Mouse (Mus musculus) hindbrain, embryonic 15.5 days (tissue): ENCODE measurements at regions not wholly inside any gene's neighbourhood (a gene's known extent, or its start where the extent isn't known, plus 50 kb on each side); places are given as distances from the start of the nearest gene placed in this dataset.

Experiments
- ATAC-seq: fragments of 200-750 bp; cut with Nextera tagmentation; 2 replicates; pipeline ENCODE4 v1.8.0; 2017; ENCODE audit warnings: low read depth, moderate number of reproducible peaks, moderate TSS enrichment; ENCODE audit not compliant: low FRiP score
- H3K27ac ChIP-seq: fragments of 300-500 bp; sonication (generic); replicated peaks from 2 replicates; pipeline ENCODE4 v1.5.1; 2015; ENCODE audit warnings: mild to moderate bottlenecking, inconsistent platforms
- H3K27me3 ChIP-seq: fragments of 300-500 bp; sonication (generic); 2 replicates; pipeline ENCODE4 v1.6.1; 2015; ENCODE audit warnings: control low read depth, inconsistent platforms
- H3K36me3 ChIP-seq: fragments of 300-500 bp; sonication (generic); 2 replicates; pipeline ENCODE4 v1.6.1; 2015; ENCODE audit warnings: control low read depth, inconsistent platforms
- H3K4me1 ChIP-seq: fragments of 300-500 bp; sonication (generic); replicated peaks from 2 replicates; pipeline ENCODE4 v1.6.1; 2015; ENCODE audit warnings: control low read depth, inconsistent platforms
- H3K4me2 ChIP-seq: fragments of 300-500 bp; sonication (generic); 2 replicates; pipeline ENCODE4 v1.6.1; 2015; ENCODE audit warnings: moderate library complexity, mild to moderate bottlenecking, inconsistent platforms
- H3K4me3 ChIP-seq: fragments of 300-500 bp; sonication (generic); 2 replicates; pipeline ENCODE4 v1.5.1; 2015; ENCODE audit warnings: mild to moderate bottlenecking, inconsistent platforms
- H3K9ac ChIP-seq: fragments of 300-500 bp; sonication (generic); 2 replicates; pipeline ENCODE4 v1.6.1; 2015; ENCODE audit warnings: inconsistent platforms
- H3K9me3 ChIP-seq: fragments of 300-500 bp; sonication (generic); 2 replicates; pipeline ENCODE4 v1.6.1; 2016; ENCODE audit warnings: control low read depth, inconsistent platforms
- WGBS: fragments of 180-500 bp; shearing (Covaris S2); methylation state at CpG from one replicate; pipeline ENCODE4 v1.1.7; 2015; 5-methylcytosine and 5-hydroxymethylcytosine counted together

GRCm38 (mm10) chr15:62490548-62490947 is 1354.4 kb downstream of the Gsdmc2 start:
- Histone ChIP-seq H3K4me3 (no peak overlapping the region), H3K4me1 (no peaks in the 10 kb centered on the region), H3K27ac (no peak overlapping the region), H3K36me3 (no peaks in the 10 kb centered on the region), H3K27me3 (no peaks in the 10 kb centered on the region), H3K4me2 (no peak overlapping the region), H3K9ac (no peak overlapping the region), H3K9me3 (no peaks in the 10 kb centered on the region)
- WGBS = 83% methylated on average over 2 of the region's 2 CpGs
- ATAC-seq = no peak

- Histone ChIP-seq H3K4me2 (no peak overlapping the region), H3K9ac (no peak overlapping the region), H3K4me3 (no peak overlapping the region), H3K27me3 (no peaks in the 10 kb centered on the region), H3K27ac (no peak overlapping the region), H3K4me1 (no peaks in the 10 kb centered on the region), H3K9me3 (no peaks in the 10 kb centered on the region), H3K36me3 (no peaks in the 10 kb centered on the region)
- no peak for ATAC-seq
- WGBS = 88% methylated on average over 6 of the region's 6 CpGs
Measured at GRCm38 (mm10) chr15:62486540-62486939, 1358.4 kb downstream of the Gsdmc2 start.

- no peak overlapping the region for H3K9ac ChIP-seq
- no peak overlapping the region for H3K4me2 ChIP-seq
- H3K4me1 ChIP-seq = no peaks in the 10 kb centered on the region
- 84% methylated on average over 3 of the region's 3 CpGs for WGBS
- no peak for ATAC-seq
- no peaks in the 10 kb centered on the region for H3K9me3 ChIP-seq
- H3K36me3 ChIP-seq = no peaks in the 10 kb centered on the region
- no peaks in the 10 kb centered on the region for H3K27me3 ChIP-seq
- no peak overlapping the region for H3K4me3 ChIP-seq
- H3K27ac ChIP-seq = no peak overlapping the region
Measured at GRCm38 (mm10) chr15:62484350-62484749, 1360.6 kb downstream of the Gsdmc2 start.

- Histone ChIP-seq H3K4me2 (no peak overlapping the region), H3K4me1 (no peaks in the 10 kb centered on the region), H3K36me3 (no peaks in the 10 kb centered on the region), H3K27me3 (no peaks in the 10 kb centered on the region), H3K27ac (no peak overlapping the region), H3K9me3 (no peaks in the 10 kb centered on the region), H3K4me3 (no peak overlapping the region), H3K9ac (no peak overlapping the region)
- ATAC-seq = no peak
- WGBS = 85% methylated on average over 1 of the region's 1 CpGs
Measured at GRCm38 (mm10) chr15:62483534-62483933, 1361.4 kb downstream of the Gsdmc2 start.

GRCm38 (mm10) chr15:62482357-62482756 is 1362.6 kb downstream of the Gsdmc2 start:
- Histone ChIP-seq H3K9me3 (no peaks in the 10 kb centered on the region), H3K4me2 (no peak overlapping the region), H3K27me3 (no peaks in the 10 kb centered on the region), H3K4me3 (no peak overlapping the region), H3K36me3 (no peaks in the 10 kb centered on the region), H3K4me1 (no peaks in the 10 kb centered on the region), H3K27ac (no peak overlapping the region), H3K9ac (no peak overlapping the region)
- no peak for ATAC-seq
- WGBS = 87% methylated on average over 7 of the region's 7 CpGs

GRCm38 (mm10) chr15:62477779-62478178 is 1367.2 kb downstream of the Gsdmc2 start:
- no peak overlapping the region for H3K9ac ChIP-seq
- no peaks in the 10 kb centered on the region for H3K4me1 ChIP-seq
- no peaks in the 10 kb centered on the region for H3K36me3 ChIP-seq
- no peak overlapping the region for H3K27ac ChIP-seq
- no peaks in the 10 kb centered on the region for H3K27me3 ChIP-seq
- no peaks in the 10 kb centered on the region for H3K9me3 ChIP-seq
- H3K4me2 ChIP-seq = no peak overlapping the region
- ATAC-seq = no peak
- WGBS = 87% methylated on average over 2 of the region's 2 CpGs
- H3K4me3 ChIP-seq = no peak overlapping the region

- Histone ChIP-seq H3K4me2 (no peak overlapping the region), H3K9ac (no peak overlapping the region), H3K27me3 (no peaks in the 10 kb centered on the region), H3K4me3 (no peak overlapping the region), H3K27ac (no peak overlapping the region), H3K9me3 (no peaks in the 10 kb centered on the region), H3K4me1 (no peaks in the 10 kb centered on the region), H3K36me3 (no peaks in the 10 kb centered on the region)
- WGBS = 71% methylated on average over 4 of the region's 4 CpGs
- no peak for ATAC-seq
Measured at GRCm38 (mm10) chr15:62476452-62476851, 1368.5 kb downstream of the Gsdmc2 start.

GRCm38 (mm10) chr15:62470683-62471331 is 1374.2 kb downstream of the Gsdmc2 start:
- Histone ChIP-seq H3K27ac (no peak overlapping the region), H3K27me3 (peaks cover 6% of the 10 kb centered on the region; the same call in 1 of the 2 replicates), H3K9me3 (no peaks in the 10 kb centered on the region), H3K36me3 (no peaks in the 10 kb centered on the region), H3K9ac (no peak overlapping the region), H3K4me2 (no peak overlapping the region), H3K4me1 (no peaks in the 10 kb centered on the region), H3K4me3 (no peak overlapping the region)
- no peak for ATAC-seq
- WGBS = 21% methylated on average over 7 of the region's 7 CpGs

- Histone ChIP-seq H3K9me3 (no peaks in the 10 kb centered on the region), H3K27me3 (peaks cover 6% of the 10 kb centered on the region; the same call in 1 of the 2 replicates), H3K9ac (no peak overlapping the region), H3K4me3 (no peak overlapping the region), H3K4me1 (no peaks in the 10 kb centered on the region), H3K27ac (no peak overlapping the region), H3K4me2 (no peak overlapping the region), H3K36me3 (no peaks in the 10 kb centered on the region)
- WGBS = 46% methylated on average over 3 of the region's 3 CpGs
- ATAC-seq = no peak
Measured at GRCm38 (mm10) chr15:62468076-62468475, 1376.9 kb downstream of the Gsdmc2 start.

- 0 out of 2 replicates have a peak, but pooled peaks cover 4% of the 10 kb centered on the region for H3K4me1 ChIP-seq
- H3K4me3 ChIP-seq = no peak overlapping the region
- no peaks in the 10 kb centered on the region for H3K9me3 ChIP-seq
- peaks cover 6% of the 10 kb centered on the region; the same call in 1 of the 2 replicates for H3K27me3 ChIP-seq
- H3K4me2 ChIP-seq = no peak overlapping the region
- H3K36me3 ChIP-seq = no peaks in the 10 kb centered on the region
- no peak for ATAC-seq
- H3K27ac ChIP-seq = no peak overlapping the region
- H3K9ac ChIP-seq = no peak overlapping the region
Measured at GRCm38 (mm10) chr15:62466856-62467255, 1378.1 kb downstream of the Gsdmc2 start.

- Histone ChIP-seq H3K4me2 (no peak overlapping the region), H3K36me3 (no peaks in the 10 kb centered on the region), H3K27ac (no peak overlapping the region), H3K4me3 (no peak overlapping the region), H3K9ac (no peak overlapping the region), H3K27me3 (peaks cover 4% of the 10 kb centered on the region; the same call in 1 of the 2 replicates), H3K4me1 (0 out of 2 replicates have a peak, but pooled peaks cover 4% of the 10 kb centered on the region), H3K9me3 (no peaks in the 10 kb centered on the region)
- no peak for ATAC-seq
- WGBS = 64% methylated on average over 6 of the region's 6 CpGs
Measured at GRCm38 (mm10) chr15:62465026-62465839, 1379.7 kb downstream of the Gsdmc2 start.

- peak; percentile 80 for ATAC-seq
- Histone ChIP-seq H3K4me2 (no peak overlapping the region), H3K9me3 (no peaks in the 10 kb centered on the region), H3K36me3 (no peaks in the 10 kb centered on the region), H3K4me3 (no peak overlapping the region), H3K27me3 (no peaks in the 10 kb centered on the region), H3K4me1 (0 out of 2 replicates have a peak, but pooled peaks cover 4% of the 10 kb centered on the region), H3K9ac (no peak overlapping the region), H3K27ac (0 out of 2 replicates have a peak overlapping the region, but pooled peaks have one; percentile 14)
- 14% methylated on average over 3 of the region's 3 CpGs for WGBS
Measured at GRCm38 (mm10) chr15:62462698-62463097, 1382.3 kb downstream of the Gsdmc2 start.
